Mouse (Mus musculus): Measurements from ENCODE around the gene Kank3. TPM values are rescaled to one million over a fixed set of nuclear protein-coding genes. Genes with fewer than 3 reads are reported as not detected.

The Kank3 gene
- polyA plus RNA-seq, 1 experiment from 2014 or later: 10.6 TPM

DNA sequence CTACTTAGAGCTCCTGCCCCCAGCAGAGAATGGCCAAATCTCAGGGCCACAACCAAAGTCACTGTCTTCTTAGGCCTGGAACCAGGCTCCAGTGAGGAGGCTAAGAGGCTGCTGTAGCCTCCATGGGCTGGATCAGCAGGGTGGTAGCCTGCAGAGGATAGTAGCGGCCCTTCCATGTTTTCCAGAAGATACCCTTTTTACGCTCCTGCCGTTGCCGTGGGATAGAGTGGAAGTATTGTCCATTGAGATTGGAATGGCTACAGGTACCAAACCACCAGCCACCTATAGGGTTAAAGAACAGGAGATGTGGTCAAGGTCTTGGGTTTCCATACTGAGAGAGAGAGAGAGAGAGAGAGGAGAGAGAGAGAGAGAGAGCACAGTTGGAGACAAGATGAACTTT, 35.0 kb upstream of the Kank3 start:
- H3K4me1 ChIP-seq (ENCODE audit: insufficient read depth): peaks cover 26% of the 10 kb centered on the region
- TF ChIP-seq EP300 (IDR thresholded peaks at IDR 0.05; ENCODE audit: low read depth) (no peak), CTCF (IDR thresholded peaks at IDR 0.05; ENCODE audit: low read depth) (no peak)
- ATAC-seq (no peak), DNase-seq (no peak)
- H3K36me3 ChIP-seq (replicated peaks; ENCODE audit: insufficient read depth, low read length): peaks cover 34% of the 10 kb centered on the region
- peak overlapping the region; percentile 90 for H3K27ac ChIP-seq (ENCODE audit: low read depth)
- H3K9me3 ChIP-seq (ENCODE audit: low read length): no peaks in the 10 kb centered on the region
- no peak overlapping the region for H3K4me2 ChIP-seq (ENCODE audit: low read depth, low read length)
- no peak overlapping the region for H3K9ac ChIP-seq (replicated peaks)
- WGBS (ENCODE audit: insufficient replicate concordance): 88% methylated on average over 4 of the region's 4 CpGs
- H3K27me3 ChIP-seq (ENCODE audit: insufficient read depth, low read length): no peaks in the 10 kb centered on the region
- H3K4me3 ChIP-seq (ENCODE audit: low read depth, low read length): no peak overlapping the region

- peaks cover 58% of the 10 kb centered on the region for H3K4me1 ChIP-seq (ENCODE audit: insufficient read depth)
- peak overlapping the region; percentile 96 for H3K27ac ChIP-seq (ENCODE audit: low read depth)
- TF ChIP-seq EP300 (IDR thresholded peaks at IDR 0.05; ENCODE audit: low read depth): peak; percentile 82
- no peak for TF ChIP-seq CTCF (IDR thresholded peaks at IDR 0.05; ENCODE audit: low read depth)
- H3K4me3 ChIP-seq (ENCODE audit: low read depth, low read length): peak overlapping the region; percentile 65
- peak overlapping the region; percentile 77 for H3K9ac ChIP-seq (replicated peaks)
- ATAC-seq: peak; percentile 75
- no peaks in the 10 kb centered on the region for H3K27me3 ChIP-seq (ENCODE audit: insufficient read depth, low read length)
- H3K4me2 ChIP-seq (ENCODE audit: low read depth, low read length): peak overlapping the region; percentile 91
- WGBS (ENCODE audit: insufficient replicate concordance): 46% methylated on average over 9 of the region's 9 CpGs
- no peaks in the 10 kb centered on the region for H3K9me3 ChIP-seq (ENCODE audit: low read length)
- peak; percentile 82 for DNase-seq
- H3K36me3 ChIP-seq (replicated peaks; ENCODE audit: insufficient read depth, low read length): peaks cover 34% of the 10 kb centered on the region
These were observed 30.9 kb upstream of the Kank3 start for GRCm38 (mm10) chr17:33779271-33779966.

- Histone ChIP-seq H3K27me3 (ENCODE audit: insufficient read depth, low read length) (no peaks in the 10 kb centered on the region), H3K4me2 (ENCODE audit: low read depth, low read length) (peak overlapping the region; percentile 91), H3K4me3 (ENCODE audit: low read depth, low read length) (peak overlapping the region; percentile 65), H3K4me1 (ENCODE audit: insufficient read depth) (peaks cover 58% of the 10 kb centered on the region), H3K9me3 (ENCODE audit: low read length) (no peaks in the 10 kb centered on the region), H3K36me3 (replicated peaks; ENCODE audit: insufficient read depth, low read length) (peaks cover 32% of the 10 kb centered on the region), H3K27ac (ENCODE audit: low read depth) (peak overlapping the region; percentile 96), H3K9ac (replicated peaks) (peak overlapping the region; percentile 77)
- no peak for ATAC-seq
- WGBS (ENCODE audit: insufficient replicate concordance): 64% methylated on average over 5 of the region's 5 CpGs
- DNase-seq: no peak
- TF ChIP-seq CTCF (IDR thresholded peaks at IDR 0.05; ENCODE audit: low read depth): no peak
- no peak for TF ChIP-seq EP300 (IDR thresholded peaks at IDR 0.05; ENCODE audit: low read depth)
These were observed 30.4 kb upstream of the Kank3 start for GRCm38 (mm10) chr17:33779967-33780295.

GRCm38 (mm10) chr17:33780431-33780830, 29.9 kb upstream of the Kank3 start:
- Histone ChIP-seq H3K4me2 (ENCODE audit: low read depth, low read length) (peak overlapping the region; percentile 91), H3K4me3 (ENCODE audit: low read depth, low read length) (peak overlapping the region; percentile 65), H3K36me3 (replicated peaks; ENCODE audit: insufficient read depth, low read length) (peaks cover 29% of the 10 kb centered on the region), H3K27me3 (ENCODE audit: insufficient read depth, low read length) (no peaks in the 10 kb centered on the region), H3K9me3 (ENCODE audit: low read length) (no peaks in the 10 kb centered on the region), H3K4me1 (ENCODE audit: insufficient read depth) (peaks cover 58% of the 10 kb centered on the region), H3K9ac (replicated peaks) (peak overlapping the region; percentile 77), H3K27ac (ENCODE audit: low read depth) (peak overlapping the region; percentile 96)
- no peak for DNase-seq
- ATAC-seq: no peak
- WGBS (ENCODE audit: insufficient replicate concordance): 21% methylated on average over 5 of the region's 5 CpGs
- no peak for TF ChIP-seq CTCF (IDR thresholded peaks at IDR 0.05; ENCODE audit: low read depth)
- TF ChIP-seq EP300 (IDR thresholded peaks at IDR 0.05; ENCODE audit: low read depth): no peak

DNA sequence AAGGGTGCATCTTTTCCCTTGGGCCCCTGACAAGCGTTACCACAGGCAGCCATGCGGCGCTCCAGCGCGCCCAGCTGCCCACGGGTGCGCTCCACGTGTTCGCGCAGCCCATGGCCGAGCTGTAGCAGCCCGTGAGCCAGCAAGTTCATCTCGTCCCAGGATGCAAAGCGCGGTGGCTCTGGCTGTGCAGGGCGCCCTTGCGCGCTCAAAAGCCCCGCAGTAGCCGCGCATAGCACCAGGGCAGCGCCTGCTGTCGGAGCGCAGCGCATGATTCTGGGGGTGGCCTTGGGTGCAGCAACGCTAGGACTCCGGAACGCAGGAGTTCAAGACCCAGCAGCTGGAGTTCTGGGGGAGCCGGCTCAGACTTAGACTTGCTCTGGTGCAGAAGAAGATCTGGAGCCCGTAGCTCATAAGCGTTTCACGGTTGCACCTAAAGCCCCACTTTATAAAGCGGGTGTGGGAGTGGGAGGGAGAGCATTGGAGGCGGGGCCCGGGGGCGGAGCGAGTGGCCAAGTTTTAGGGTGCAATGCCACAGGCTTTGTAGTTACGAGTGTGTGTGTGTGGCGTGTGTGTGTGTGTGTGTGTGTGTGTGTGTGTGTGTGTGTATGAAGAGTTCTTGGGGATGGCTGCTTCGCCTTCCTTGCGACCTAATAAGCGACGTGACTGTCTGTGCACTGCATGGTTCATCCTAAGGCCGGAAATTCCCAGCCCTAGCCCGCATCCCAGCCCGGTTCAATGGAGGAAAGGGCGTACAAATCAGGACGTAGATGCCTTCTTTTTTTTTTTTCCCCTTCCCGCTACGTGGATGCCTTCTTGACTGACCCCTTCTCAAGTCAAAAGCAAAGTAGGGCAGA, 29.0 kb upstream of the Kank3 start, which contains the start of gene Angptl4:
Angptl4 (minus strand) TSS at position 707 of the 854 bp plus-strand sequence.
- H3K27ac ChIP-seq (ENCODE audit: low read depth): peak within 1 kb of the TSS; percentile 96
- WGBS (ENCODE audit: insufficient replicate concordance): under 1% methylated on average over 50 of the region's 50 CpGs
- ATAC-seq: peak; percentile 47

GRCm38 (mm10) chr17:33782067-33782466, 28.3 kb upstream of the Kank3 start:
- H3K27me3 ChIP-seq (ENCODE audit: insufficient read depth, low read length): no peaks in the 10 kb centered on the region
- peaks cover 15% of the 10 kb centered on the region for H3K36me3 ChIP-seq (replicated peaks; ENCODE audit: insufficient read depth, low read length)
- TF ChIP-seq EP300 (IDR thresholded peaks at IDR 0.05; ENCODE audit: low read depth): no peak
- peak; percentile 34 for TF ChIP-seq CTCF (IDR thresholded peaks at IDR 0.05; ENCODE audit: low read depth)
- peaks cover 55% of the 10 kb centered on the region for H3K4me1 ChIP-seq (ENCODE audit: insufficient read depth)
- H3K9ac ChIP-seq (replicated peaks): peak overlapping the region; percentile 77
- H3K4me2 ChIP-seq (ENCODE audit: low read depth, low read length): peak overlapping the region; percentile 91
- WGBS (ENCODE audit: insufficient replicate concordance): 39% methylated on average over 4 of the region's 4 CpGs
- ATAC-seq: no peak
- peak overlapping the region; percentile 65 for H3K4me3 ChIP-seq (ENCODE audit: low read depth, low read length)
- H3K9me3 ChIP-seq (ENCODE audit: low read length): no peaks in the 10 kb centered on the region
- no peak for DNase-seq
- peak overlapping the region; percentile 96 for H3K27ac ChIP-seq (ENCODE audit: low read depth)

More for the DNA sequence above, 29.0 kb upstream of the Kank3 start, which contains the start of gene Angptl4:
- TF ChIP-seq EP300 (IDR thresholded peaks at IDR 0.05; ENCODE audit: low read depth) (no peak), CTCF (IDR thresholded peaks at IDR 0.05; ENCODE audit: low read depth) (peak; percentile 3; the same call in 1 of the 2 replicates)
- Histone ChIP-seq H3K4me3 (ENCODE audit: low read depth, low read length) (peak within 1 kb of the TSS; percentile 65), H3K4me2 (ENCODE audit: low read depth, low read length) (peak within 1 kb of the TSS; percentile 91), H3K9ac (replicated peaks) (peak within 1 kb of the TSS; percentile 77), H3K4me1 (ENCODE audit: insufficient read depth) (peaks cover 58% of the 10 kb centered on the region), H3K27me3 (ENCODE audit: insufficient read depth, low read length) (no peaks in the 10 kb centered on the region), H3K36me3 (replicated peaks; ENCODE audit: insufficient read depth, low read length) (peaks cover 22% of the 10 kb centered on the region), H3K9me3 (ENCODE audit: low read length) (no peaks in the 10 kb centered on the region)
- peak; percentile 83 for DNase-seq

Measured in liver, postnatal 0 days (tissue).